Mouse (Mus musculus): ENCODE measurements around the gene Smyd1. TPM values are rescaled to one million over a fixed set of nuclear protein-coding genes. Genes with fewer than 3 reads are reported as not detected.
"Not testable (repeated sequence)": the region's sequence is repeated elsewhere in the genome, so short reads cannot be mapped to it uniquely, and the experiment has no call there.

Gene Smyd1
- polyA plus RNA-seq, 1 experiment = 4.9 TPM

GRCm38 (mm10) chr6:71338941-71339340, 16.9 kb upstream of the Smyd1 start:
- no peaks in the 10 kb centered on the region for H3K27me3 ChIP-seq (ENCODE audit: control insufficient read depth, insufficient read depth, low read length)
- TF ChIP-seq CTCF (IDR thresholded peaks at IDR 0.05; ENCODE audit: control insufficient read depth, insufficient read depth, insufficient replicate concordance, low read depth, low read length) = no peak
- no peak for TF ChIP-seq POLR2A (IDR thresholded peaks at IDR 0.05; ENCODE audit: control insufficient read depth, low read depth, low read length)
- no peaks in the 10 kb centered on the region for H3K4me1 ChIP-seq (ENCODE audit: control insufficient read depth, insufficient read depth, low read length)
- no peak overlapping the region for H3K4me3 ChIP-seq (ENCODE audit: control insufficient read depth, low read depth, low read length)
- H3K27ac ChIP-seq (ENCODE audit: control insufficient read depth, insufficient read depth, low read depth, low read length) = no peak overlapping the region
- no peaks in the 10 kb centered on the region for H3K36me3 ChIP-seq (ENCODE audit: control insufficient read depth, insufficient read depth, low read length)

GRCm38 (mm10) chr6:71337666-71338065, 15.6 kb upstream of the Smyd1 start:
- no peaks in the 10 kb centered on the region for H3K4me1 ChIP-seq (ENCODE audit: control insufficient read depth, insufficient read depth, low read length)
- H3K4me3 ChIP-seq (ENCODE audit: control insufficient read depth, low read depth, low read length) = no peak overlapping the region
- H3K36me3 ChIP-seq (ENCODE audit: control insufficient read depth, insufficient read depth, low read length) = no peaks in the 10 kb centered on the region
- no peaks in the 10 kb centered on the region for H3K27me3 ChIP-seq (ENCODE audit: control insufficient read depth, insufficient read depth, low read length)
- TF ChIP-seq CTCF (IDR thresholded peaks at IDR 0.05; ENCODE audit: control insufficient read depth, insufficient read depth, insufficient replicate concordance, low read depth, low read length) = no peak
- no peak for TF ChIP-seq POLR2A (IDR thresholded peaks at IDR 0.05; ENCODE audit: control insufficient read depth, low read depth, low read length)
- H3K27ac ChIP-seq (ENCODE audit: control insufficient read depth, insufficient read depth, low read depth, low read length) = no peak overlapping the region

GRCm38 (mm10) chr6:71333578-71334273, 11.7 kb upstream of the Smyd1 start:
- Histone ChIP-seq H3K4me3 (ENCODE audit: control insufficient read depth, low read depth, low read length) (no peak overlapping the region), H3K36me3 (ENCODE audit: control insufficient read depth, insufficient read depth, low read length) (no peaks in the 10 kb centered on the region), H3K27ac (ENCODE audit: control insufficient read depth, insufficient read depth, low read depth, low read length) (no peak overlapping the region), H3K27me3 (ENCODE audit: control insufficient read depth, insufficient read depth, low read length) (no peaks in the 10 kb centered on the region), H3K4me1 (ENCODE audit: control insufficient read depth, insufficient read depth, low read length) (no peaks in the 10 kb centered on the region)
- no peak for TF ChIP-seq POLR2A (IDR thresholded peaks at IDR 0.05; ENCODE audit: control insufficient read depth, low read depth, low read length)
- TF ChIP-seq CTCF (IDR thresholded peaks at IDR 0.05; ENCODE audit: control insufficient read depth, insufficient read depth, insufficient replicate concordance, low read depth, low read length) = no peak

- H3K36me3 ChIP-seq (ENCODE audit: control insufficient read depth, insufficient read depth, low read length) = no peaks in the 10 kb centered on the region
- H3K27me3 ChIP-seq (ENCODE audit: control insufficient read depth, insufficient read depth, low read length) = no peaks in the 10 kb centered on the region
- H3K4me3 ChIP-seq (ENCODE audit: control insufficient read depth, low read depth, low read length) = no peak overlapping the region
- no peak overlapping the region for H3K27ac ChIP-seq (ENCODE audit: control insufficient read depth, insufficient read depth, low read depth, low read length)
- TF ChIP-seq CTCF (IDR thresholded peaks at IDR 0.05; ENCODE audit: control insufficient read depth, insufficient read depth, insufficient replicate concordance, low read depth, low read length) = no peak
- TF ChIP-seq POLR2A (IDR thresholded peaks at IDR 0.05; ENCODE audit: control insufficient read depth, low read depth, low read length) = no peak
- no peaks in the 10 kb centered on the region for H3K4me1 ChIP-seq (ENCODE audit: control insufficient read depth, insufficient read depth, low read length)
Measured at GRCm38 (mm10) chr6:71333031-71333430, 11.0 kb upstream of the Smyd1 start.

GRCm38 (mm10) chr6:71332236-71332965, 10.4 kb upstream of the Smyd1 start:
- Histone ChIP-seq H3K27ac (ENCODE audit: control insufficient read depth, insufficient read depth, low read depth, low read length) (no peak overlapping the region), H3K4me3 (ENCODE audit: control insufficient read depth, low read depth, low read length) (no peak overlapping the region), H3K4me1 (ENCODE audit: control insufficient read depth, insufficient read depth, low read length) (no peaks in the 10 kb centered on the region), H3K27me3 (ENCODE audit: control insufficient read depth, insufficient read depth, low read length) (no peaks in the 10 kb centered on the region), H3K36me3 (ENCODE audit: control insufficient read depth, insufficient read depth, low read length) (no peaks in the 10 kb centered on the region)
- TF ChIP-seq CTCF (IDR thresholded peaks at IDR 0.05; ENCODE audit: control insufficient read depth, insufficient read depth, insufficient replicate concordance, low read depth, low read length) = no peak
- no peak for TF ChIP-seq POLR2A (IDR thresholded peaks at IDR 0.05; ENCODE audit: control insufficient read depth, low read depth, low read length)

GRCm38 (mm10) chr6:71331491-71331890, 9.5 kb upstream of the Smyd1 start:
- H3K4me3 ChIP-seq (ENCODE audit: control insufficient read depth, low read depth, low read length); H3K27me3 ChIP-seq (ENCODE audit: control insufficient read depth, insufficient read depth, low read length); H3K27ac ChIP-seq (ENCODE audit: control insufficient read depth, insufficient read depth, low read depth, low read length); H3K4me1 ChIP-seq (ENCODE audit: control insufficient read depth, insufficient read depth, low read length); H3K36me3 ChIP-seq (ENCODE audit: control insufficient read depth, insufficient read depth, low read length): not testable (repeated sequence)

- TF ChIP-seq CTCF (IDR thresholded peaks at IDR 0.05; ENCODE audit: control insufficient read depth, insufficient read depth, insufficient replicate concordance, low read depth, low read length) (no peak), POLR2A (IDR thresholded peaks at IDR 0.05; ENCODE audit: control insufficient read depth, low read depth, low read length) (no peak)
- H3K4me1 ChIP-seq (ENCODE audit: control insufficient read depth, insufficient read depth, low read length) = no peaks in the 10 kb centered on the region
- no peaks in the 10 kb centered on the region for H3K36me3 ChIP-seq (ENCODE audit: control insufficient read depth, insufficient read depth, low read length)
- H3K27me3 ChIP-seq (ENCODE audit: control insufficient read depth, insufficient read depth, low read length) = no peaks in the 10 kb centered on the region
- H3K4me3 ChIP-seq (ENCODE audit: control insufficient read depth, low read depth, low read length) = no peak overlapping the region
- no peak overlapping the region for H3K27ac ChIP-seq (ENCODE audit: control insufficient read depth, insufficient read depth, low read depth, low read length)
Measured at GRCm38 (mm10) chr6:71330486-71330885, 8.5 kb upstream of the Smyd1 start.
